In the genomic region with DNA sequence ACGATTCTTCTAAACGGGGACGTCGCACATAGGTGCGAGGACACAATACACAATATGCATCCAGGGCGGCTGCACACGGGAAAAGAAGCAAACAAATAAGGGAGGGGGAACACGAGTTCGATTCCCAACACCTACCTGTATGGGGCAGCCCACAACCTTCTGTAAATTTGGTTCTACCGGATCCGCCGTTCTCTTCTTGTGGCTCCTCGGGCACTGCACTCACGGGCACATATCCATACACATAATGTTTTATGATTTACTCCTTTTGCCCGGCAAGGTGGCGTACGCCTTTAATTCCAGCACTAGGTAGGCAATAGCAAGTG, we compare ENCODE assay signal across 8 mouse cellular contexts. TPM values are rescaled to one million over a fixed set of nuclear protein-coding genes. Genes with fewer than 3 reads are reported as not detected.
A peak's percentile ranks its signal among the peaks of the same experiment; 100 is the strongest.
DNase-seq lines count a peak whose midpoint lies in the region; ATAC-seq and TF ChIP-seq lines count a peak whose summit lies in the region.

No protein-coding gene starts in this region.

- in situ Hi-C loops in CH12.LX (cut with MboI; ENCODE audit: low pct_ligation_motif_present, low pct_unique_long_range_greater_than_20kb, low sequenced_read_pairs): no loop called here

- peak overlapping the region; percentile 84 for H3K4me3 ChIP-seq in gastrocnemius, adult 2 months
- H3K4me3 ChIP-seq in CH12.LX (replicated peaks in 1 of 3; ENCODE audit: low read depth in 2 of 3, low read length in 2 of 3, poor library complexity in 1 of 3) (peak overlapping the region; percentile 84 to 86 (median 86)), macrophage (ENCODE audit: inconsistent target) (peak overlapping the region; percentile 59)
- peak overlapping the region; percentile 65 for H3K4me3 ChIP-seq in forebrain, embryonic 16.5 days (replicated peaks; ENCODE audit: low read length)

- peak overlapping the region; percentile 97 for H3K27ac ChIP-seq in gastrocnemius, adult 2 months
- peak overlapping the region; percentile 53; the same call in 1 of the 2 replicates for H3K27ac ChIP-seq in CH12.LX (ENCODE audit: insufficient read depth, low read depth)
- H3K27ac ChIP-seq in forebrain, embryonic 16.5 days (ENCODE audit: low read length): peak overlapping the region; percentile 47
- peak overlapping the region; percentile 55 for H3K27ac ChIP-seq in macrophage

- peaks cover 21 to 43% of the 10 kb centered on the region in 2 experiments for H3K4me1 ChIP-seq in CH12.LX (ENCODE audit: control insufficient read depth in 1 of 2, insufficient read depth in 2 of 2)
- peaks cover 26% of the 10 kb centered on the region for H3K4me1 ChIP-seq in forebrain, embryonic 16.5 days (replicated peaks; ENCODE audit: control insufficient read depth, insufficient read depth, low read length)

- H3K9me3 ChIP-seq in CH12.LX (replicated peaks; ENCODE audit: low read length): no peaks in the 10 kb centered on the region
- no peaks in the 10 kb centered on the region for H3K9me3 ChIP-seq in forebrain, embryonic 16.5 days (ENCODE audit: control insufficient read depth, low read length)

- 9% methylated on average over 17 of the region's 17 CpGs for WGBS in forebrain, embryonic 16.5 days
- WGBS in macrophage (ENCODE audit: missing documents): 15% methylated on average over 17 of the region's 17 CpGs

- TF ChIP-seq RAD21 in CH12.LX (IDR thresholded peaks at IDR 0.05; ENCODE audit: low read depth, low read length): no peak

- dilution Hi-C loops in CH12.LX (cut with MboI; ENCODE audit: extremely low pct_ligation_motif_present, extremely low pct_unique_long_range_greater_than_20kb, low sequenced_read_pairs): no loop called here

- peak; percentile 62 for ATAC-seq in forebrain, embryonic 16.5 days

- no peak for DNase-seq in gastrocnemius, adult 2 months
- DNase-seq in gastrocnemius, postnatal 14 days: no peak
- DNase-seq in CH12.LX (ENCODE audit: extremely low read depth): no peak
- no peak for DNase-seq in B cell, adult 2 months
- DNase-seq in thymus, postnatal 4 days: no peak
- DNase-seq in layer of hippocampus, adult 18-20 months (ENCODE audit: low spot score in 2 of 2): no peak

- intact Hi-C loops in gastrocnemius, adult 2 months (cut with DNase I): no loop called here
- intact Hi-C loops in gastrocnemius, postnatal 14 days (cut with DNase I; ENCODE audit: low total_unique reads): no loop called here

- H3K79me2 ChIP-seq in CH12.LX (replicated peaks; ENCODE audit: control insufficient read depth, extremely low read depth, insufficient read depth, poor library complexity, severe bottlenecking) (peaks cover 39% of the 10 kb centered on the region), macrophage (ENCODE audit: inconsistent target) (peaks cover 42% of the 10 kb centered on the region)

- H3K36me3 ChIP-seq in CH12.LX (replicated peaks in 1 of 2; ENCODE audit: control insufficient read depth in 1 of 2, insufficient read depth in 1 of 2, low read length in 1 of 2): peaks cover 0 to 3% of the 10 kb centered on the region in 2 experiments
- no peaks in the 10 kb centered on the region for H3K36me3 ChIP-seq in forebrain, embryonic 16.5 days (ENCODE audit: control insufficient read depth, insufficient read depth)
- no peaks in the 10 kb centered on the region for H3K36me3 ChIP-seq in macrophage (ENCODE audit: inconsistent target)

- peak overlapping the region; percentile 83 for H3K9ac ChIP-seq in CH12.LX (ENCODE audit: insufficient read depth, low read depth)
- H3K9ac ChIP-seq in forebrain, embryonic 16.5 days (replicated peaks; ENCODE audit: low read depth, low read length): peak overlapping the region; percentile 85

- TF ChIP-seq CTCF in gastrocnemius, adult 2 months (IDR thresholded peaks at IDR 0.05): no peak
- no peak for TF ChIP-seq CTCF in CH12.LX (conservative IDR thresholded peaks at IDR 0.05 in 1 of 2, IDR thresholded peaks at IDR 0.05 in 1 of 2; ENCODE audit: low read depth in 2 of 2, low read length in 2 of 2)

- no peak for TF ChIP-seq EP300 in CH12.LX (IDR thresholded peaks at IDR 0.05; ENCODE audit: low read length)

- TF ChIP-seq POLR2A in CH12.LX (IDR thresholded peaks at IDR 0.05; ENCODE audit: low read depth, low read length): no peak

- H3K4me2 ChIP-seq in CH12.LX (ENCODE audit: insufficient read depth, low read depth, poor library complexity, severe bottlenecking): peak overlapping the region; percentile 86; the same call in 1 of the 2 replicates
- H3K4me2 ChIP-seq in forebrain, embryonic 16.5 days (ENCODE audit: low read length): peak overlapping the region; percentile 56

- no peaks in the 10 kb centered on the region for H3K27me3 ChIP-seq in CH12.LX (replicated peaks)
- H3K27me3 ChIP-seq in forebrain, embryonic 16.5 days (replicated peaks; ENCODE audit: control insufficient read depth, insufficient read depth, low read length): no peaks in the 10 kb centered on the region

TF ChIP-seq in CH12.LX, 34 proteins besides CTCF, POLR2A, EP300 and RAD21:
- TF ChIP-seq BHLHE40 (IDR thresholded peaks at IDR 0.05; ENCODE audit: low read depth, low read length) (no peak), MXI1 (IDR thresholded peaks at IDR 0.05; ENCODE audit: low read depth, low read length) (no peak), IRF4 (IDR thresholded peaks at IDR 0.05; ENCODE audit: low read depth, low read length) (no peak), MAZ (IDR thresholded peaks at IDR 0.05; ENCODE audit: low read depth, low read length) (no peak)

RNA-seq across cellular contexts. Expression of a gene that starts 0.3 kb away (rescaled TPM):
- 10 to 100 TPM; 70.6 to 74.4 TPM for total RNA-seq in gastrocnemius, adult 2 months (2021)
- total RNA-seq in gastrocnemius, postnatal 14 days (2021): 10 to 100 TPM; 62.2 to 62.4 TPM
- total RNA-seq in CH12.LX (2012; rRNA removed) (44.6 and 52.2 TPM in 2 replicates), CH12.LX (2014; rRNA removed) (29.4 and 33.2 TPM in 2 replicates)
- polyA plus RNA-seq in CH12.LX (2012; ENCODE audit: insufficient read length, low read depth) (62.1 and 62.8 TPM in 2 replicates), macrophage (2018) (29.4 to 39.8 TPM (median 36.3 TPM) in 3 replicates)
- 22.5 and 23.8 TPM in 2 replicates for polyA plus RNA-seq in forebrain, embryonic 16.5 days (2015; fragmentation: Nextera tagmentation; extraction: Ambion mirVana)
- 10 to 100 TPM; 19.4 to 55.1 (median 27.6) TPM for total RNA-seq in macrophage (2018; cell fraction: chromatin; rRNA removed)
- total RNA-seq in macrophage (2018; cell fraction: cytosol; rRNA removed): 10 to 100 TPM; 31.3 to 51.3 (median 40.8) TPM
- 10 to 100 TPM; 30.4 to 52.2 (median 37.9) TPM for total RNA-seq in macrophage (2018; cell fraction: nucleus; rRNA removed)
- total RNA-seq in layer of hippocampus, adult 18-20 months (2021): 100 to 1,000 TPM; 104 to 106 TPM

RNA-seq across cellular contexts. Expression of a gene that starts 12.7 kb away (rescaled TPM):
- total RNA-seq in gastrocnemius, adult 2 months (2021): 100 to 1,000 TPM; 445 to 518 TPM
- total RNA-seq in gastrocnemius, postnatal 14 days (2021): 100 to 1,000 TPM; 596 to 649 TPM
- total RNA-seq in CH12.LX (2012; rRNA removed) (2,694 and 2,801 TPM in 2 replicates), CH12.LX (2014; rRNA removed) (2,433 and 2,576 TPM in 2 replicates)
- polyA plus RNA-seq in CH12.LX (2012; ENCODE audit: insufficient read length, low read depth) (2,607 and 2,835 TPM in 2 replicates), macrophage (2018) (531 to 859 TPM (median 846 TPM) in 3 replicates)
- polyA plus RNA-seq in forebrain, embryonic 16.5 days (2015; fragmentation: Nextera tagmentation; extraction: Ambion mirVana): 361 and 392 TPM in 2 replicates
- total RNA-seq in macrophage (2018; cell fraction: chromatin; rRNA removed): 100 to 1,000 TPM in 22 of 26 experiments, 10 to 100 TPM in 4; 88.4 to 255 (median 152) TPM
- total RNA-seq in macrophage (2018; cell fraction: cytosol; rRNA removed): 100 to 1,000 TPM; 365 to 907 (median 487) TPM
- 100 to 1,000 TPM in 24 of 26 experiments, 10 to 100 TPM in 2; 96.1 to 285 (median 151) TPM for total RNA-seq in macrophage (2018; cell fraction: nucleus; rRNA removed)
- total RNA-seq in layer of hippocampus, adult 18-20 months (2021): 100 to 1,000 TPM; 493 to 505 TPM

RNA-seq across cellular contexts. Expression of a gene that starts 28.5 kb away (rescaled TPM):
- total RNA-seq in gastrocnemius, adult 2 months (2021): 10 to 100 TPM; 13.7 to 13.8 TPM
- 10 to 100 TPM; 11.3 to 11.5 TPM for total RNA-seq in gastrocnemius, postnatal 14 days (2021)
- total RNA-seq in CH12.LX (2012; rRNA removed) (6.8 and 7.8 TPM in 2 replicates), CH12.LX (2014; rRNA removed) (0.89 and 2.1 TPM in 2 replicates)
- polyA plus RNA-seq in CH12.LX (2012; ENCODE audit: insufficient read length, low read depth) (4.3 and 6.0 TPM in 2 replicates), macrophage (2018) (5.9 to 7.2 TPM (median 7.2 TPM) in 3 replicates)
- 18.2 and 20.1 TPM in 2 replicates for polyA plus RNA-seq in forebrain, embryonic 16.5 days (2015; fragmentation: Nextera tagmentation; extraction: Ambion mirVana)
- 100 to 1,000 TPM in 18 of 26 experiments, 10 to 100 TPM in 8; 55.0 to 286 (median 140) TPM for total RNA-seq in macrophage (2018; cell fraction: chromatin; rRNA removed)
- 10 to 100 TPM in 20 of 26 experiments, 1 to 10 TPM in 6; 6.3 to 19.1 (median 13.2) TPM for total RNA-seq in macrophage (2018; cell fraction: cytosol; rRNA removed)
- total RNA-seq in macrophage (2018; cell fraction: nucleus; rRNA removed): 100 to 1,000 TPM in 1 of 26 experiments, 10 to 100 TPM in 25; 21.5 to 102 (median 54.2) TPM
- 100 to 1,000 TPM; 156 to 168 TPM for total RNA-seq in layer of hippocampus, adult 18-20 months (2021)

Comparison
In these comparisons a context has a peak if more than half of its experiments do, and no peak if none do; other contexts are left out.
1. H3K27ac ChIP-seq: peak in every context shown above with its lines; median percentile 97 in gastrocnemius, adult 2 months; 55 in macrophage; 53 in CH12.LX; 47 in forebrain, embryonic 16.5 days.
2. RNA of a gene that starts 28.5 kb away (total RNA-seq): 156 to 168 TPM in layer of hippocampus, adult 18-20 months; 13.7 to 13.8 TPM in gastrocnemius, adult 2 months, 11.3 to 11.5 TPM in gastrocnemius, postnatal 14 days and 0.89 to 7.8 TPM in CH12.LX; every median in the first group is over 10 times any median in the second.
3. Peak in every context shown above with its lines, with median percentiles within 50 percentile points of each other: H3K4me3 ChIP-seq.